Mouse (Mus musculus) WW6 (cell line): ENCODE data around the gene Katnb1.

Experiments used
- DNase-seq: peaks from one replicate; pipeline ENCODE4 v3.0.0-alpha.2; 2013; ENCODE audit warnings: low read depth, low spot score

Gene Katnb1

DNA sequence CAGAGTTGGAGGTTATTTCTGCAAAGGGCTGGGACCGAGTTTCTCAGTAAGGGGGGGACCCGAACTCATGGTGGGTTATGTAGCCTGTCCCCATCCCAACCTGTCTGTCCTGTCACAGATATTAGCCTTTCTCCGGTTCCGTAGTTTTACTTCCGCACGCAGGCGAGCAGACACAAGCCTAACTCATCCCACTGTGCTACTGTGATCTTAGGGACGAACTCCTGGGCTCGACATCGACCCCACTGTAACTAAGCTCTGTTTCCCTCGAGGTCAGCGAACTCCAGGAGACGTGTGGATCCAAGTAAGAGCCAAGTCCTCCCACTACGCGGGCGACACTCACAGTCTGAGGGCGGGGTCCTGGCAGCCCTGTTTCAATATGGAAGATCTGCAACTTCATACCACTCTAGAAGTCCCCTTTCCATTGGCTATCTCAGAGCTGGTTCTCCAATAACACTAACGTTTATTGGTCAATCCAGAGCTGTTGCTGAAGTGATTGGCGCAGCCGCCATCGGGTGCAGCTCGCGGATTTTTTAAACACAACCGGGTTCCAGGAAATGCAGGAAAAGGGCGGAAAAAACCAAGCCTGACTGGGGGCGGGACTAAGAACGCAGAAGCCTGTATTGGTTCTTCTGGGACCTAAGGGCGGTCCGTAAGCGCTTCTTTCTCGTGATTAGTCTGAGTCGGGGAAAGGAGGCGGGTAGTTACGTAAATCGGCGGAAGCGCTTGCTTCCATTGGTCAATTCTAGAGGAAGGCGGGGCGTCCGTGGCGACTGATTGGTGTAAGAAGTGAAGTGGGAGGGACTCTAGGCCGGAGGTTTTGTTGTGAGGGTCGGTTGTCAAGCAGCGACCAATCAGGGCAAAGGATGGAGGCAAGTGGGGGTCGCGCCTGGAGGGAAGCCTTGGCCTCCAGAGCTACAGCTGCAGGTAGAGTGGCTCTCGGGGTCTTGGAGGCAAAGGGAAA is at the start of gene Katnb1:
Gene Katnb1 (plus strand): TSS at position 806 of the 961 bp plus-strand sequence.
- DNase-seq = peak; percentile 100

DNA sequence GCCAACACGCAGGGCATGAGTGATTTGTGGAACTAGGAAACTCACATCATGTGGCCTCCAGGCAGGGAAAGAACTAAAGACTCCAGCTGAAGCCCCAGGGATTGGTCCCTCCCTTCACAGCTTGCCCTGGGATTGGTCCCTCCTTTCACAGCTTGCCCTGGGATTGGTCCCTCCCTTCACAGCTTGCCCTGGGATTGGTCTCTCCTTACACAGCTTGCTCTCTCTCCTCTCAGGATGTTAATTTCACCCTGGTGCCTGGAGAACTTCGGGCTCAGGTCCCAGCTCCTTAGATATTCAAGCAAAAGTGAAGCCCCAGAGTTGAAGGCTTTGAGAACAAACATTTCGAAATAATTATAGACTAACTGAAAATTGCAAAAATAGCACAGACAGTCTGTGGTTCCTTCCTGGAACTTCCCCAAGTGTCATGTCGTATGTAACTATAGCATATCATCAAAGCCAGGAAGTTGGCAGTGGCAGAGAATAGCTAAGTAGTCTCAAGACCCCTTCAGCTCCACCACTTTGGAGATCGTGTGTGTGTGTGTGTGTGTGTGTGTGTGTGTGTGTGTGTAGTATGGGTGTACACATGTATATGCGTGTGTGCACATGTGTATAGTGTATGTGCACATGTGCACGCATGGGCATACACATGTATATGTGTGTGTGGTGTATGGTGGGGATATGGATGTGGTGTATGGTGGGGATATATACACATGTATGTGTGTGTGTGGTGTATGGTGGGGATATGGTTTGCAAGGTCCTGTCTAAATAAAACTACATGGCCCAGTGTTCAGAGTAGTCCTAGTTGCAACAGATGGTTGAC is 43.7 kb upstream of the Katnb1 start:
- no peak for DNase-seq

DNA sequence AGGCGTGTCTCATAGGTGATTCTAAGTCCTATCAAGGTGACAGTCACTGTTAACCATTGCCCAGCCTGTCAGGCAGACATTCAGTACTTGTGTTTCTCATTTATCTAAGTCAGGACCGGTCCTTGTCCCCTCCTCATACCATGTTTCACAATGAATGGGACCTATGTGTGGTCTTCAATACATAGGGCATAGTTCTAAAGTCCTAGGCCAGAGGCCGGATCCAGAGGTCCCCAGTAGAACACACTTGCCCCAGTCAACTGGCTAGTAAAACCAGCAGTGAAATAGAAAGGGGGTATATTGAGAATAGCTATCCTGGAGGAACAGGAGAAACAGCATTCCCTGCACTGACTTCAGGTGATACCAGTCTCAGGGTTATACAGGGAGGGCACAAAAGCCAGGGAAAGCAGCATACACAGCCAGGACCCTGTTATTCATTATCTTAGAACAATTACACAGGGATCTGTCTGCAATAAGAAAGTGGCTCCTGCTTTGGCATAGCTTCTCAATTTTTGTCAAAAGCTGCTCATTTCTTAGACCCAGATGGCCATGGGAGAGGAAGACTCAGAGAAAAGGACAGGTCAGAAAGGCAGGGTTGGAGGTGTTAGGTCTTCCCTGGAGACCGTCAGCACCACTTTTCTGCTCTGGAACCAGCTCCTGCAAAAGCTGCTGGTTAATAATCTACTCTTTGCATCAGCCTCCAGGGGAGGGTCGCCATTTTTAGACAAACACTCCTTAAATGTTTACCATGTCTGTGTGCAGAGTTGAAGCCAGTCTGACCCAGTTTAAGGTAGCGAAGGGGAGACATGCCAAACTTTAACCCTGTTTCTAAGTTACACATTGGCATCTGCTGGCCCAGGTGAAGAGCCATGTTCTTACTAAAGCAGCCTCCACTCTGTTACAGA is 38.9 kb upstream of the Katnb1 start:
- DNase-seq = no peak

DNA sequence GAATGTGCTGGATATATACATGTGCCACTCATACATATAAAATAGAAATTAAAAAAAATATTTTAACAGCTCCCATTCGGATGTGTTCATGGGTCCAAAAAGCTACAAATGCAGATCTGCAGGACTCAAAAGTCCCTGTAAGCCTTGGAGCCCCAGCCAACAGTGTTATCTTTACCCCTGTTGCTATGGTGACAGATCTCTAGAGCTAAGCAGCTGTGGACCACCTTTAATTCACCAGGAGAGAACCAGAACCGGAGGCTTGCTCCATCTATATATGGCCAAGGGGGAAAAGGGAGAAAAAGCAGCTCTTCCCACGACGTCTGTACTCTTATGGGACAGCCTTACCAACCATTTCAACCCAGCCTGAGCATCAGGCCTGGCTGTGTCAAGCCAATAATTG is 36.2 kb upstream of the Katnb1 start:
- no peak for DNase-seq

DNA sequence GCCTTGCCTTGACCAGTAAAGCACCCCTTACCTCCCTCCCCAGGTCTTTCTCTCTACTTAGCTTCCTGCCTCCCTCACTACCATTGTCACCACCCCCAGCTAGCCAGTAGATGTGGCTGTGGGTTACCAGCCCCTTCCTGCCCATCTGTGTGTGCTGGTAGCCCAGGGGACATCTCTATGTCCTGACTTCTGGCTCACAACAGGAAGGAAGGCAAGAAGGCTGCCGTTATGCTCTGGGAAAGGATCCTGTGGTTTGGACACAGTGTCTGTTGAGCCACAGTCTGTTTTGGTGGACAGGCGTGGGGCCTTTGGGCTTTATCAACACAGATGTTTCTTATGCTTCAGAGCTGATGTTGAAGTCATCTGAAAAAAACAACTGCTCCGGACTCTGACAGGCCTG is 34.0 kb upstream of the Katnb1 start:
- no peak for DNase-seq

DNA sequence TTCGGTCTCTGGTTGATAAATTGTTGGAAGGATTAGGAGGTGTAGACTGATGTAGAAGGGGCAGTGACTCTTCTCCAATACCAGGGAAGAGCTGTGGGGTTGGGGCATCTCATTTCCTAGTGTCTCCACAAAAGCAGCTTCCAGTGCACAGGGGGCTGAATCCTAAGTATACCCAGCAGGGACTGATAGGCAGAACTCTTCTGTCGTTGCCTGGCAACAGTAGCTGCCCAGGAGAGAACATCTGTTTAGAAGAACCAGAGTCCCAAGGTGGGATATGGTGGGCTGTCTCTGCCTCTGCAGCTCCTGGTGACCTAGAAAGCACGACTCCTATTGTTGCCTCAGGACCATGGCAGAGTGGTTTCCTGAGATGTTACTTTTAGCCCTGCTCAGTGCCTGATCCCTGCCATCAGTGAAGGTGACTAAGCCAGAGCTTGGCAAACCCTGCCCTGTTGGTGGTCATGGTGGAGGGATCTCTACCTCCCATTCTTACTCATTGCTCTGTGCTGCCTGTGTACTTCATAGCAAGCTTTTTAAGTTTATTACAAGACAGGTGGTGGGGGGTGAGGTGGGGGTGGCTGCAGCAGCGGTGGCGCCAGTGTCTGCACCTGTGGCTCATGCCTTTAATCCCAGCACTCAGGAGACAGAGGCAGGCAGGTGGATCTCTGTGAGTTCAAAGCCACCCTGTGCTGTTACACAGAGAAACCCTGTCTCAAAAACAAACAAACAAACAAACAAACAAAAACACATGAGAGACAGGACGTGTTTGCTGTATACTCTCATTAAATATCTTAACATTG is 32.9 kb upstream of the Katnb1 start:
- DNase-seq = no peak

DNA sequence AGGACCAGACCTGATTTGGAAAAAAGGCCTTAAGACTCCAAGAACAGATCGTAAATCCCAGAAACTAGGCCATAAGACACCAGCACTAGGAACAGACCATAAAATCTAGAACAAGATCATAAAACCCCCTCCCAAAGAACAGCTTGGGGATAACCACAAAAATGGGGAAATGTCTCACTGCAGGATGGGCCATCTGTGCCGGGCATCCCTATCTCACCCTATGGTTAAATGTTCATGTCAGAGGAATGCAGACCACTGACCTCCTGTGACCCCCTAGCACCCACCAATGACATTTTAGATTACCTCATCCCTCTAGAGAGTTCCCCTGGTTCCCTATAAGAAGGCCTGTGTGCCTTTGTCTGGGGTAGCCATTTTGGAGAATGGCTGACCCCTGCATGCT is 31.4 kb upstream of the Katnb1 start:
- DNase-seq = no peak

DNA sequence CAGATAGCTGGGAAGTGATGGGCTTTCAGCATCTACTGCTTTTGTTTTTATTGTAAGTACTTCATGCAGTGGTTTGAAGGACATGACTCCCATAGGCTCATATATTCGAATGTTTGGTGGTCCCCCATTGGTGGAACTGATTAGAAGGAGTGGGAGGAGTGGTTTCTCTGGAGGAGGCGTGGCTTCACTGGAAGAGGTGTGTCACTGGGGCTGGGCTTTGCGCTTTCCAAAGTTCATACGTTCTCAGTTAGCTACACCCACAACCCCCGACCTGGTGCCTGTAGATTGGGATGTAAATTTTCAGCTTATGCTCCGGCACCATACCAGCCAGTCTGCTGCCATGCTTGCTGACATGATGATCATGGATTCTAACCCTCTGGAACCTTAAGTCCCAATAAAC is 26.5 kb upstream of the Katnb1 start:
- no peak for DNase-seq

DNA sequence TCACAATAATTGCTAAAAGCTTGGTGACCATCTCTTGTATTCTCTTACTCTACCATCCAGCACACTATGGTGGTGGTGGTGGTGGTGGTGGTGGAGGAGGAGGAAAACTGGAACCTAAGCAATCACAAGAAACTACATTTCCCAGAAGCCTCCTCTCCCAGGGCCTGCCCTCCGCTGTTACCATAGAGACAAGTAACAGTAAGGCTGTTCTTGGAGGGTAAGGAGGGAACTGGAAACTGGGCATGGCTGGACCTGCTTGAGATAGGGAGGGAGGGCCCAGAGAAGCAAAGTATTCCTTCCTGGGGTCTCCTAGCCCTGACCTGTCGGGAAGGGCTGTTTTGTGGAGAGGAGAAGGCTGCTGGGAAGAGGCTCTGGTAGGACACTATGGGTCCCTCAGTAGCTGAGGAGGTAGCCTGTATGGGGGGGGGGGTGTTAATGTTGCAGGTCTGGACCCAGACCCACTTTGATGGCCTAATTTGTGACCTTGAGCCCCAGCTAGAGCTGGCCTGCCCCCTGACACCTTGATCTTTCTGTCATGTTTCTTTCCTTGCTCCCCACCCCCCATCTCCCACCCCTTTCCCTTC is 26.0 kb upstream of the Katnb1 start, which contains the start of gene Drc7:
Gene Drc7 (plus strand): TSS at position 177 of the 584 bp plus-strand sequence.
- peak; percentile 38 for DNase-seq

DNA sequence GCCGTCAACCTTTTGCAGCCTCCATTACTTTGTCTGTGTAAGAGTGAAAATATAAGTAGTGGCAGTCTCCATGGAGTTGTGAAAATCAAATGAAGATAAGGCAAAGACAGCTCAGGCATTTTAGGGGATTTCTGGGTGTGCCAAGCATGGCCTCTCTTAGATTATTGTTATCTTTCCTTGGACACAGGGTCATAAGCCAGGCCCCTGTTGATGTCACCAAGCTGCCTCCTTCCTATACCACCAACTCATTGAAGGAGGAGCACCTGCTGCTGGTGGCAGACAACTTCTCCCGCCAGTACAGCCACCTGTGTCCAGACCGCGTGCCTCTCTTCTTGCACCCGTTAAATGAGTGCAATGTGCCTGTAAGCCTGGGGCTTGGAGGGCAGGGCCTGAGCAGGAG is 24.6 kb upstream of the Katnb1 start:
- no peak for DNase-seq

DNA sequence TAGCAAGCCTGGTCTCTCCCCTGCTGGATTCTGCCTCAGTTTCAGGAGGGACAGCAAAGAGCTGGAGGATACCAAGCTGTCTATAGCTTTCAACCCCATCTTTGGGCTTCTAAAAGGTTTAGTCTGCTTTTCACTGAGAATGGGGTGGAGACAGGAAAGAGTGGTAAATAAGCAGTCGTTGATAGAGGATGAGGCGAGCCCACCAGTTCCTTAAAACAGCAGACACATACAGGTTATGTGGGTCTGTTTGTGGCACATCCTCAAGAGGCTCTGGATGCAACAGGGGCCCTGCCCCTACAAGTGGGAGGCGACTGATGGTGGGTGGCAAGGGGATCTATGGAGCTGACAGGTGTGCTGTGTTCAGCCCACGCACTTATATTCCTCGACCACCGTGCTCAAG is 22.3 kb upstream of the Katnb1 start:
- no peak for DNase-seq

DNA sequence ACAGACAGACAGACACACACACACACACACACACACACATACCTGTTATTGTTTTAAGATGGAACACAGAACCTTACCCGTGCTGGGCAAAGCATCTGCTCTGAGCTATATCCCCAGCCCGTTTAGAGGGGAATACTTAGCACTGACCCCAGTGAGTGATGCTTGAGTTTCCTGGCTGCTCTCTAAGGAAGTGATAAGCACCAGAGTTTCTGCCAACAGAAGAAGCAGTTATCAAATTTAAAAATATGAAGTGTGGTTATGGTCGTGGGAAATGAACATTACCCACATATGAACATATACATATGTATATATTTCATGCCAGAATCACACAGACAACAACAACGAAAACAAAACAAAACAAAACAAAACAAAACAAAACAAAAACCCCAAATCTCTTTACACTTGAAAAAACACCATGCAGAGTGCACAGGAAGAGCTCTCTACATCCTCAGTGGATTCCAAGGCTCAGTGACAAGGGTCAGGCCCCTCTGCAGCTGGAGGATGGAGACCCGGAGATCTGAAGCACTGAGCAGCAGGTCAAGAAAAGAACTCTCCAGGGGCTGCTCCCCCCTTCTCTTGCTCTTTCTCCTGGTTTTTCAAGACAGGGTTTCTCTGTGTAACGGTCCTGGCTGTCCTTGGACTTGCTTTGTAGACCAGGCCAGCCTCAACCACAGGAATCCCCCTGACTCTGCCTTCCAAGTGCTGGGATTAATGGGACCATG is 21.0 kb upstream of the Katnb1 start:
- DNase-seq = no peak

DNA sequence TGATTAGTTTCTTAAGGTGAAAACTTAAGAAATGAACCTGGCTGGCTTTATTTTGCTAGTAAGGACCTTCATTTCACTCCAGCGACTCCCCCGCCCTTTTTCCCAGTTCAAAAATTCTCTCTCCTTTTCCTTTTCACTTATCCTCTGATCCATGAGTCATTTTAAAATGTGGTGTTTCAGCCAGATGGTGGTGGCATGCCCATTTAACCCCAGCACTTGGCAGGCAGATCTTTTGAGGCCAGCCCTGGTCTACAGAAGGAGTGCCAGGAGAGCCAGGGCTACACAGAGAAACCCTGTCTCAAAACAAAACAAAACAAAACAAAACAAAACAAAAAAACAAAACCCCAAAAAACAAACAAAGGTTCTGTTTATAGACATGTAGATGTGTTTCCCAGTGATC is 16.5 kb upstream of the Katnb1 start:
- no peak for DNase-seq

DNA sequence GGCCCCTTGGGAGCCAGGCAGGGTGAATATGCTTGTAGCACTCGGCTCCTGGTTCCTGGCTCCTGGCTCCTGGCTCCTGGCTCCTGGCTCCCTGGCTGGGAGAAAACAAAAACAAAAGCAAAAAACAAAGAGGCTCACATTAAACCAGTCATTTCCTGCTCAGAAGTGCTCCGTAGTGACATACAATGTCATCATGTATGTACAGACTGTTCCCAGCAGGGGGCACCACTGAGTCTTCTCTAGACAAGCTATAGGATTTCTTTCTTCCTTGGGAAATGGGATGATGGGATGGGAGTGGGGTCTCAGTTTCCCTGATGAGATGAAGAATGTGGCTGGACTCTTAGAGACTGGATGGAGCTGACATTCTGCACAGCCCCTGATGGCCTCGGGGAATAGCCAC is 13.4 kb upstream of the Katnb1 start:
- peak; percentile 56 for DNase-seq

DNA sequence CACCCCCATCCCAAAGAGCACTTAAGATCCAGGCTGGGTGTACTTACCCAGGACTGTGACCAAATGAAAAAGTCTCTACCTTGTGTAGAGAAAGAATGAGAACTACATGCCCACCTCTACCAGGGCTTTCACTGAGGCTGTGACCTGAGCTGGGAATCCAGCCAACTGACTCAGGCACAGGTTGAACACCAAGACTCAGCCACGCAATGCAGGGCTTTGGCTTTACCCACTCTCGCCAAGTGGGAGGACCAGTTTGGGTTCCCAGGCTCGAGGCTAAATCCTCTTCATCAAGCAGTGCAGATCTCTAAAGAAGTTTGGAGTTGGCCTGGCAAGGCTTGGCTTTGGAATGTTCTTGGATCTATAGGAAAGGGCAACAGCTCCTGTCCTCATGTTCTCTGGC is 5.5 kb upstream of the Katnb1 start:
- DNase-seq = no peak

DNA sequence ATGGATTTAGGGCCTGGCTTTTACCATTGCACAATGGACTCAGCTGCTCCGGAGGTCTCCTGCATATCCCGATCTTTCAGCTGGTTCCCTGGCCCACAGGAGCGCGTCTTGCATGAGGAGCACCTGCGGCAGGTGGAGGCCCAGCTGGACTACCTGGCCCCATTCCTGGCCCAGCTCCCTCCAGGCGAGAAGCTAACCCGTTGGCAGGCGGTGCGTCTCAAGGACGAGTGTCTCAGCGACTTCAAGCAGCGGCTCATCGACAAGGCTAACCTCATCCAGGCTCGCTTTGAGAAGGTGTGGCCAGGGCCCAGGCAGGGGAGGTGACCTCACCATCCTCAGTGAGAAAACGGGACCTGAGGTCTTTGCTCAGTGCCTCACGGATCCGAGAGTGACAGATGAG is 4.8 kb upstream of the Katnb1 start:
- no peak for DNase-seq

DNA sequence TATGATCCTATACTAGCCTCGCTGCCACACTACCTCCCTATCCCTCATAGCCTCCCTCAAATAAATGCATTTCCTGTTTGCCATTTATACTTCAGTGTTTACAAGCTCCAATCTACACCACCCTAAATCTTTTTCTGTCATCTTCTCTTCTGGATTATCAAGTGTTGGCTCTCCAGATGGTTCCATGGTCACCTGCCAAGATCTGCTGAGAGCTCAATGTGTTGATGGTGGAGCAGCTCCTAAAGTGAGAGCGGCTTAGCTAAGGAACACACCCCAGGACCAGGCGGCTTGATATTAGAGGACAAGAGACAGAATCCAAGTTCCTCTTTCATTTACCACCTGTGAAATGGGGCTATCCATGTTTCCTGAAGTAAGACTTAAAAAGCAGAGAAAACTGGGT is 2.9 kb upstream of the Katnb1 start:
- DNase-seq = no peak

DNA sequence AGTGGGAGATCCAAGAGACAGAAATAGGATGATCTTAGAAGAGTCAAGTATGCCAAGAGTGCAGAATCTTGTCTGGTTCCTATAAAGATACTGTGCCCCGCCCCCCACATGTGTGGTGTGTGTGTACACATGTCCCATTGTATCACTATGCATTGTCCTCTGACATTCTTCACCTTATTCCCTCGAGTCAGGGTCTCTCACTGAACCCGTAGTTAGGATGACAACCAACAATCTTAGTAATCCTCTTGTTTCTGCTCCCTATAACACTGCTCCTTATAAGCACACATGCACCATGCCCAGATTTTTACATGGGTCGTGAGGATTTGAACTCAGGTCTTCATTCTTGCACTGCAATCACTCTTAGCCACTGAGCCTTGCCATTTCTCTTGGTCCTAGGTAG is 1.7 kb upstream of the Katnb1 start:
- DNase-seq = no peak

DNA sequence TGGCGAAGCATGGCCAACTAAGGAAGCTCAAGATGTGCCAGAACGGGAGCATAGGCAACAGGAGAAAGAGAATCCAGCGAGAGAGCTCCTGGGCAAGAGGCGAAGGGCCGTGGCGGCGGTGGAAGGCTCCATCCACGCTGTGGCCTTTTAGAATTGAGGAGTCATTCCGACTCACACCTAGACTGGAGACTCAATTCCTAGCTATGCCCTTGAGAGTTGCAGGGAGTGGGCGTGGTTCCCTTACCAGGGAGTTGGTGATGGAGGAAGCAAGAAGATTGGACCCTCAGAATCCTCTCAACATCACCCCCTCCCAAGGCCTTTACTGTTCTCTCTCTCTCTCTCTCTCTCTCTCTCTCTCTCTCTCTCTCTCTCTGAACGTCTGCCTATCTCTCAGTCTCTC is 664 bp downstream of the Katnb1 start:
- DNase-seq = no peak

DNA sequence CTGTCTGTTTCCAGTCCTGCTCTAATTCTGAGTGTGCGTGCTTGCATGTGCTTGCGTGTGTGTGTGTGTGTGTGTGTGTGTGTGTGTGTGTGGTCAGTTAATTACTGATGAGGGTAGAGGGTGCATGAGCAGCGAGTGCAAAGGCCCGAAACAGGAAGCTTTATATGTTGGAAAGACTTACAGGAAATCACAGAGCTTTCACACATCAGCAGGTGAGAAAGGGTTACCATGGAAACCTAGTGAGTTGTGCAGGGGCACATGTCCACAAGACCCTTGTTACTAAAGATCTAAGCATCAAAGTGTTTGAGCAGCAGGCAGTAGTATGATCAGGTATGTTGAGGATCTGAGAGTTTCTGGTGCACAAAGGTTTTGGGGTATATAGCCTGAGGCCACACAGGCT is 3.3 kb downstream of the Katnb1 start:
- DNase-seq = no peak
